Mouse (Mus musculus): ENCODE measurements around the gene Endod1. TPM values are rescaled to one million over a fixed set of nuclear protein-coding genes. Genes with fewer than 3 reads are reported as not detected.

The Endod1 gene
- 40.1 and 155 TPM in 2 replicates for polyA plus RNA-seq (2012; rRNA removed)

DNA sequence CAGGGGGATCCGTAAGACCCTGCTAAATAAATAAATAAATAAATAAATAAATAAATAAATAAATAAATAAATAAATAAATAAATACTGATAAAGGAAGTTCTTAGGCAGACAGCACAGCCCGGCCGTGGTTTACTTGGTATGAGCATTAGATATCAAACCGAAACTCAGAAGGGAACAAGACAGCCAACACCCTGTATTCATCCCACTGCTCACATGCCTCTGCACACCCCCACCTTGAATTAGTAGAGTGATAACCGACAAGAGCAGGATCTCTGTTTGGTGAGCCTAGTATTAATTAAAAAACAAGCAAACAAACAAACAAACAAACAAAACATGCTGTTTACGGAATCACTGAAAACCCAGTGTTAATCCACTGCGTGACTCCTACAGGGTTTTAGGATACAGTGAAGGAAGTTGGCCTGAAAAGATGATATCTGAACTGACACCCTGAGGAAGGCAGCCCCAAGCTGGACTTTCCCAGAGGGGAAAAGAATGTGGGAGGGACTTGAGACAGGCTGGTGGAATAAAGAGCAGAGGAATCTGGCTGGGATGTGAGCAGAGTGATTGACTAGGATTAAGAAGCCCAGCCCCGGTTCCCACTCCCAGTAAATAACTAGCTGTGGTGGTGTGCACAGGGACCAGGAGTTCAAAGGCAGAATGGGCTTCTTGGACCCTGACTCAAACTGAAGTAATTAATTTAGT lies at the start of gene Endod1:
Gene Endod1 (minus strand): TSS at position 155 of the 703 bp plus-strand sequence.

Other genes with a start within 250 kb of the Endod1 start
- gene Sesn3, start 106.4 kb downstream of the Endod1 start, polyA plus RNA-seq (2012; rRNA removed): 1.3 and 5.0 TPM in 2 replicates
- gene Kdm4d, start 119.0 kb upstream of the Endod1 start, polyA plus RNA-seq (2012; rRNA removed): 0.06 TPM in 1 of 2 replicates, not detected in the other
- gene Cwc15, start 119.1 kb upstream of the Endod1 start, polyA plus RNA-seq (2012; rRNA removed): 1.0 and 1.6 TPM in 2 replicates

All from stomach, adult 2 months (tissue).